Mouse (Mus musculus): ENCODE measurements around the gene Lipm. TPM values are rescaled to one million over a fixed set of nuclear protein-coding genes. Genes with fewer than 3 reads are reported as not detected.

The Lipm gene
- total and polyA plus RNA-seq, 3 experiments: not detected

DNA sequence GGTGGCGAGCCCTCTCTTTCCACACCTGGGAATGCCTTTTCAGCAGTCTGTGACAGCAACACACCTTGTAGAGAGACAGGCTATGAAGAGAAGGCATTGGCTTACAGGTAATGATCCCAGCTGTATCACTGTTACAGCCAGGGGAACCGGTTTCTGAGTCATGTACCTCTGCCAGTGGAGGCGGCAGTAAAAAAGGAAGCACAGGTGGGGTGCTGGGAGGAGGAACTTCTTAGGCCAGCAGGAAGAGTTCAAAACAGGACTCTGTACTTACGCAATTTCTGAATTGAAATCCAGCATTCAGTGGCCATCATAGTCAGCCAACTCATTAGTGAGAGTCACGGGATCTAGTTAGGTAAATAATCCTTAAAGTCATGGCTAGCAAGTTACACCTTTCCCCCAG, 65.2 kb downstream of the Lipm start, which contains the start of gene Ankrd22:
TSS of gene Ankrd22 (minus strand) at position 163 of the 400 bp plus-strand sequence.
- DNase-seq: no peak

DNA sequence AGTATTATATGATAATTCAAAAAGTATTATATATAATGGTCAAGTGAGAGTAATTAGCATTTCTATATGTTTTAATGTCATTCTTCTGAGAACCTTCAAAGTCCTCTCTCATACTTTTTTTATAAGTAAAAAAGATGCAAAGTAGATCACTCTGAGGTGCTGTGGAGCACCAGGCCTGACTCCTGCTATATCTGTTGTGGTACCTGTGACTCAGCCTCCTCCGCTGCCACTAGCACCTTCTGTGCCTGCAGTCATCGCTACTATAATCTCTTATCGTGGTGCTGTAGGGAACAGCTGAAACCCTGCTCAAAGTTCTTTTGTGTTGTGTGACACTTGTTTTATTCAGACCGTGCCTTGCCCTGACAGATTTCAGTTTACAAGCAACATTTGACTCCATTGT, 65.7 kb downstream of the Lipm start:
- DNase-seq: no peak

DNA sequence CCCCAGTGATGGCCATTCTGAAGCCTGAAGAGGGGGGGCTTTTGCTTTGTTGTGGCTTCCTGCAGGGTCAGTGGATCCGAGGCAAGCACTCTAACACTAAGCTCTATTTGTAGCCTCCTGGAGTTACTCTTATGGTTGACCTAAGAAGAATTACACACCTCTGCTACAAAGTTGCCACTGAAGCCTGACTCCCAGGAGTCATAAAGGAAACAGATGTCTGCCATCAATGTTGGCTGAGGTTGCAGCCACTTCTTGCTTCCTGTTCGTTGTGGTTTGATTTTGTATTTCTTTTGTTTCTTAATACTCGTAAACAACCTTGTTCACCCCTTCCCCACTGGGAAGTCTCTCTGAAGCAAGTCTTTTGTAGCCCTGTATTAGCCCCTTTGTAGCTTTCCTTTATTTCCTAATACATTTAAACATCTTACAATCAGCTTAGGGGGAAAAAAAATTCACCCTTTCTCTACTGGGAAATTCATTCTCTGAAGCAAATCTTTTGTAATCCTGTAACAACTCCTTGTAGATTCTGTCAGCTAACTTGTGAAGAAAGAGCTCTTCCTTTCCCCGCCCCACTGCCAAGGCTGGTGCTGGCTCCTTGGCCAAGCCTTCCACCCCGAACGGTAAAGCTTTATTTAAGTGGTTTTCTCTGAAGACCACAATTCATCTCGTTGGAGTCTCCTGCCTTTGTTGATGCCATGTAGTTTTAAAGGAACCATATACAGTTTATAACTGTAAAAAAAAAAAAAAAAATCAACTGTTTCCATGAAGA, 67.3 kb downstream of the Lipm start:
- no peak for DNase-seq

DNA sequence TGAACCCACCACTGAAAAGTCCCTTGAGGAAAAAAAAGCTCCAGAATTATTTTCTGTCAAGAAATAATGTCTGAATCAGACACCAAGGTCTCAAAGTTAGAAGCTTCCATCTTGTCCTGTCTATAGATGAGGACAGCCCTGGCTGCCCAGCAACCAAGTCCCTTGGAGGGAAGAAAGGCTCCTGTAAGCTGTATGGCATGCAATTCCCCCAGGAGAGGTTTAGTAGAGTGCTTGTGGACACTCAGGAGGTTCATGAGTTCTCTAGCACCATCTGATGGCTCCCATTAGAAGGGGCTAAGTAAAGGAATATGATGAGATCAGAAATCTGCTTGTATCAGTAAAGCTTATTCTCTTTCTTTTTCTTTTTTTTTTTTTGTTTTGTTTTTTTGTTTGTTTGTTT, 68.4 kb downstream of the Lipm start:
- DNase-seq: no peak

DNA sequence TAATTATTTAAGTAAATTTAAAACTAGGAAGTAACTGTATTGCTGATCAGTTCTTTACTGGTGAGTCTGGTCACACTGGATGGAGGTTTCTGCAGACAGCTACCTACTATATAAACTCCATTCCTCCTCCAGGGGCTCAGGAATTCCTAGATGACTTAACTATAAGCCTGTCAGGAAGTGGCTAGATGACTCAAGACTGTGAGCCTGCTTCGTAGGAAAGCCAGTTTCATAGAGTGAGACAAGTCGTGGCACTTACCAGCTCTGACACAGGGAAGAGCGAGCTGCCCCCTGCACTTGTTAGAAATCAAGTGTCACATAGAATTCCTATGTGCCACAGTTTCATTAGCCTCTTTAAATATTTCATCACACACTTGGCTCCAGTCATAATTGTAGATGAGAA, 70.4 kb downstream of the Lipm start:
- DNase-seq: no peak

Small RNA genes lying within 50 kb of the gene (microRNA-seq; reads per million reads assigned to microRNA genes)
- 0 reads per million in 2 experiments for gene Gm23334

Other genes with a start within 250 kb of the Lipm start
- gene Lipf, start 139.7 kb upstream of the Lipm start, total RNA-seq (2021): not detected
- gene Lipf, start 139.7 kb upstream of the Lipm start, polyA plus RNA-seq (2012; rRNA removed): not detected in 2 replicates
- gene Lipk, start 92.6 kb upstream of the Lipm start, total RNA-seq (2021): under 1 TPM; 0.17 to 0.35 TPM
- 0.04 TPM in 1 of 2 replicates, not detected in the other for gene Lipk, start 92.6 kb upstream of the Lipm start, polyA plus RNA-seq (2012; rRNA removed)
- under 1 TPM in 1 of 2 experiments, not detected in 1; 0.69 TPM for gene Lipn, start 33.6 kb upstream of the Lipm start, total RNA-seq (2021)
- gene Lipn, start 33.6 kb upstream of the Lipm start, polyA plus RNA-seq (2012; rRNA removed): not detected in 2 replicates
- not detected for gene Ankrd22, start 65.1 kb downstream of the Lipm start, total RNA-seq (2021)
- not detected in 2 replicates for gene Ankrd22, start 65.1 kb downstream of the Lipm start, polyA plus RNA-seq (2012; rRNA removed)
- gene Stambpl1, start 91.3 kb downstream of the Lipm start, total RNA-seq (2021): 1 to 10 TPM; 3.7 to 5.9 TPM
- 2.6 and 3.8 TPM in 2 replicates for gene Stambpl1, start 91.3 kb downstream of the Lipm start, polyA plus RNA-seq (2012; rRNA removed)
- 10 to 100 TPM; 41.2 to 96.7 TPM for gene Acta2, start 154.7 kb downstream of the Lipm start, total RNA-seq (2021)
- 22.7 and 23.2 TPM in 2 replicates for gene Acta2, start 154.7 kb downstream of the Lipm start, polyA plus RNA-seq (2012; rRNA removed)
- gene Fas, start 189.7 kb downstream of the Lipm start, total RNA-seq (2021): 1 to 10 TPM; 8.6 TPM
- gene Fas, start 189.7 kb downstream of the Lipm start, polyA plus RNA-seq (2012; rRNA removed): 0.19 and 0.42 TPM in 2 replicates